Mouse (Mus musculus) megakaryocyte progenitor cell, adult 5-6 weeks (primary cell): Measurements from ENCODE around the gene Tceanc. TPM values are rescaled to one million over a fixed set of nuclear protein-coding genes. Genes with fewer than 3 reads are reported as not detected.

Experiments
- ATAC-seq: replicated peaks from 2 replicates; pipeline ENCODE4 v1.8.0; 2016; ENCODE audit warnings: mild to moderate bottlenecking, moderate TSS enrichment, inconsistent platforms; ENCODE audit not compliant: poor library complexity
- total RNA-seq, 2 experiments: library from RNA; stranded (forward) in 1 of 2; stranded (reverse) in 1 of 2; fragments of 157-497, 149-512 nt in 1 of 2; fragments of 200-1000 nt in 1 of 2; gene quantifications; 2 replicates each; pipeline versions ENCODE4 v1.2.3 to v1.2.4; 2015 to 2017

Tceanc gene
- total RNA-seq, 2 experiments from 2014 or later, result 4.9 to 7.5 TPM

DNA sequence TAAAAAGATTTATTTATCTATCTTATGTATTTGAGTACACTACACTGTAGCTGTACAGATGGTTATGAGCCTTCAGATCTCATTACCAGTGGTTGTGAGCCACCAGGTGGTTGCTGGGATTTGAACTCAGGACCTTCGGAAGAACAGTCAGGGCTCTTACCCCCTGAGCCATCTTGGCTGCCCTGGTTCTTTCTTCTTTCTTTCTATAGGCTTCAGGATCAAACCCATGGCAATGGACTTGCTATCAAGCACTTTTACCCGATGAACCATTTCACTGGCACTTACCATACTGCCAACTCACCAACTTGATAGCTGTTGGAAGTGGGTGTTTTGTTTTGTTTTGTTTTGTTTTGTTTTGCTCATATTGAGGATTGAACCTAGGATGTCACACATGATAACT is 23.3 kb downstream of the Tceanc start:
- no peak for ATAC-seq

DNA sequence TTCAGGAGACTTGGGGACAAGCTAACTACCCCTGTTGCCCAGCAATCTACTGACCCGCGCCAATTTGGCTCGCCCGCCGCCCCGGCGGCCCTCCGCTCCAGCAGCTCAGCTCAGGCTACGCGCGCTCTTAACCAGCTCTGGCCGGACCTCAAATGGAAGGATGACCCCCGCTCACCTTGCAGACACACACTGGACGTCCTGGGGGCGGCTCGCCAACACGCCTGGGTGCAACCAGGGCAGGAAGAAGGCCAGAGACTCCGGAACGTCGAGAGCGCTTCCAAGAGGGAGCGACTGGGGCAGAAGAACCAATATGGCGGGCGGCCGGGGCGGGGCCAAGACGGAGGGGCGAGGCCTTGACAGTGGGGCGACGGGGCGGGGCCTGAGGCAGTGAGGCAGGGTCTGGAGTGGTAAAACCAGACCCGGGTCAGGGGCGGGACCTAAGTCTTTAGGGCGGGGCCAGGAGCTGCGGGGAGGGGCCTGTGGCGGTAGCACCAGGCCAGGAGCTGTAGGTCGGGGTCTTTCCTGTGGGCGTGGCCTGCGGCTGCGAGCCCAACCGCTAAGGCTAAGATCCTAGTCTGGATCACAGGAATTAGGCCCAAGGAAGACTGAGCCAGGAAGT is 38.9 kb downstream of the Tceanc start, which contains the start of gene Rab9:
Gene Rab9 (minus strand): TSS at position 503 of the 619 bp plus-strand sequence.
- peak; percentile 98 for ATAC-seq

DNA sequence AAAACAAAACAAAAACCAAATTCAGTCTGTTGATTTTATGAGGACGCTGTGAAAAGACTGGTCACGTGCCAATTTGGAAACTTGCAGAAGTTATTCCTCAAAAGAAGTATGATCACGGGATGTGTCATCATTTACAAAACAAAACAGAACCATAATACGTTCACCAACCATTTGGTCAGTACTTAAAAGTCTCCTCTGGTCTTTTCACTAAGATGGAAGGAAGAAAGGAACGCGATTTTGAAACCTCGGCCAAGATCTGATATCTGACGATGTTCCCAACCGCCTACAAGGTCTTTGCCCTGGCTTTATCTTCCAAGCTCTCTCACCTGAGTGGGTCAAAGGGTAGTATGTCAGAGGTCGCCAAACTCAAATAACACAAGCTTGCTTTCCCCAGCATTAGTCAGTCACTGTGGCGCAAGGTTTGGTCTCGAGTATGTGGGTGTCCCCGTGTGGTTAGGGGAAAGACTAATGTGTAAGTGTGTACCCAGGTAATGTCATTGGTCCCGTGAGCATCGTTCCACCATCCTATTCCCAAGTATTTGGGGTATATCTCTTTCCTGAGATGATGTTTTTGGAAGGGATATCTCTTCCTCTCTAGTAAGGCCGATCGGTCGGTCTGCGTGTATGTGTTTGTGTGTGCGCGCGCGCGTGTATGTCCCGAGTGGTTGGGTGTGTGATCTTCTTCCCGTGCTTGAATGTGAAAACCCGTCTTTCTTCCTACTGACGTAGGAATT is 39.6 kb downstream of the Tceanc start:
- peak; percentile 35 for ATAC-seq

DNA sequence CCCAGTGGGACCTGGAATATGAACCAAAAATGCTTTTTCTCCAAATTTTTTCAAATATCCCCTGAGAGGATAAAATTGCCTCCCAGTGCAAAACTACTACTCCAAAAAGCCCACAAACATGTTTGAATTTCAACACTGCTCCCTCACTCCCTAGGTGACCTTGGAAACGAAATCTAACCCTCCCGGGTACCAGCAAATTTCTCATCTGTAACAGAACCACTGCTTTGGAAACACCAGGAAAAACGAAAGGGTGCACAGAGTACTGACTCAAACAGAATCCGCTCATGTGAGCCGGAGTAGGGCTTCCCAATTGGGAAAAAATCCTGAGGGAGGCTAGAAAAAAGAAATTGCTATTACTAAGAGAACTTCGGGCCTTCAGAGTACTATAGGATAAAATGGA is 41.0 kb downstream of the Tceanc start:
- ATAC-seq, result no peak

DNA sequence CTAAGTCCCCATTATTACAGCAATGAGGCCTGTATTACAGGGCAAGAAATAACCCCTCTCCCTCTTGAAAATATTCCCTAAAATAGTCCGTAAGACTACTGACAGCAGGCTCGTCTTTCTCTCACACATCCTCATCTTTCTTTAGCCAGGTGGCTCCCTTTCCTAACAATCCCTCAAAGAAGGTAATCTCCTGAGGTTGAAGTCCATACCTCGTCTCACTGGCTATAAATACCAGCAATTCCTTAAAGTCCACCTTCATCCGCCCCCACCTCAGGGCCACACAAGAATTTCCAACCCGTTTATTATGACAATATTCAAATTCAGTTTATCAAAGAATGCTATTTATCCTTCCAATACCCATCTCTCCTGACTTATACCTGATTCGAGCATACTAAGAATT is 45.8 kb downstream of the Tceanc start:
- ATAC-seq, result no peak

DNA sequence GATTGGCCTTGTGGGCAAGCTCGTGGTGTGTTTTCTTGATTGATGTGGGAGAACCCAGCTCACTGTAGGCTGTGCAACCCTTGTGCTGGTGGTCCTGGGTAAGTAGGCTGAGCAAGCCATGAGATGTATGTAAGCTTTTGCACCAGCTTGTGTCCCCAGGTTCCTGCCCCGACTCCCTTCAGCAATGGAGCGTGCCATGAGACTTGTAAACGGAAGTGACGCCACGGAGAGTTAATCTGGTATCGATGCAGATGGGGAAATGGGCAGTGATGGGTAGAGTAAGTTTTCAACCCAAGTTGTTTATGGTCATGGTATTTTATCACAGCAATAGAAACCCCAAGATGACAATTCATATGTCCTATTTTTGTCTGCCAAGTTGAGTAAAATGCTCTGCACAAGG is 50.0 kb downstream of the Tceanc start:
- no peak for ATAC-seq

DNA sequence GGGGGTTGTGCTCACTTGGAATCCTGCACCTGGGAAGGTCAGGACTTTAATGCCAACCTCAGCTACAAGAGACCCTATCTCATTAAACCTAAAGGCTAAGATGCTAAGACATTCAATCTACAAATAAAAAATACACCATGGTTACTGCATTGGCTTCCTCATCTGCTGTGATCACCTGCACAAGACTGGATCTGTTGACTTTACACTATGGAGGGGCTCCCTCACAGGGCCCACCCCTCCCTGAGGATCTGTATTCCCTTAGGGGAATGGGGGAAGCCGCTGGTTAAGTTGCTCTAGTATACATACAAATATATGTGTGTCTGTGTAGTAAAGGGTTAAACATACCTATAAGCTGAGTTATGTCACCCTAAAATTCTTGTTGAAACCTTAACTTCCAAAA is 62.8 kb downstream of the Tceanc start:
- no peak for ATAC-seq

DNA sequence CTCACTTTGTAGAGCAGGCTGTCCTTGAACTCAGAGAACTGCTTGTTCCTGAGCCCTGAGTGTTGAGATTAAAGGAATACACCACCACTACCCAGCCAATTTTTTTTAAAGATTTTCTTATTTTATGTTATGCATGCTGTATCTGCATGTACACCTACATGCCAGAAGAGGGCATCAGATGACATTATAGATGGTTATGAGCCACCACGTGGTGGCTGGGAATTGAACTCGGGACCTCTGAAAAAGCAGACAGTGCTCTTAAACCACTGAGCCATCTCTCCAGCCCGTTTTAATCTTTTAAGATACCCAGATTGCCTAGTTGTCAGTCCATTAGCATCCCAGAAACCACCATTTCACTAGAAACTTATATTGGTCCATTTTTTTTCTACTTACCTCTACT is 64.0 kb downstream of the Tceanc start:
- no peak for ATAC-seq

DNA sequence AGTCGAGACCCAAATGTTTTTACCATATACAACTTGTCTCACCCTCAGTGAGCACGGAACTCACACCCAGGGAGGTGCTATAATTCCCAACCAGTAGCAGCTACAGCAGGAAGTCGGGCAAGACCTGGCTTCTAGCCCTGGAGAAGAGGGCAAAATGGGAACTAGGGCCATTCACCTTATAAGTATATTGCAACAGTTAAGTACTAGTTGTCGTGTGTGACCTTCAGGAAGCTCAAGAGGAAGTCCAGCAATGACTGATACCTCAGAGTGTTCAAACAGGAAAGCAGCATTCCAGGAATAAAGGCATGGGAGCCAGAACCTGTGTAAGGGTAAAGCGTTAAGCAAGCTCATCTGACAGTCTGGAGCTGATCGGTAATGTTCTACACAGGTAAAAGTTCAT is 64.8 kb downstream of the Tceanc start:
- ATAC-seq, result peak; percentile 83

Other genes with a start within 250 kb of the Tceanc start
- gene Trappc2, start 78.0 kb downstream of the Tceanc start, total RNA-seq (2015), result 15.7 and 18.6 TPM in 2 replicates
- gene Trappc2, start 78.0 kb downstream of the Tceanc start, total RNA-seq (2017), result 8.7 and 12.2 TPM in 2 replicates
- 9.8 and 11.3 TPM in 2 replicates for gene Ofd1, start 77.9 kb downstream of the Tceanc start, total RNA-seq (2015)
- gene Ofd1, start 77.9 kb downstream of the Tceanc start, total RNA-seq (2017), result 12.5 and 17.0 TPM in 2 replicates
- gene Rab9, start 38.7 kb downstream of the Tceanc start, total RNA-seq (2015), result 73.4 and 92.1 TPM in 2 replicates
- 95.2 and 108 TPM in 2 replicates for gene Rab9, start 38.7 kb downstream of the Tceanc start, total RNA-seq (2017)
- gene Egfl6, start 67.2 kb upstream of the Tceanc start, total RNA-seq (2015), result 0.20 TPM in 1 of 2 replicates, not detected in the other
- not detected in 2 replicates for gene Egfl6, start 67.2 kb upstream of the Tceanc start, total RNA-seq (2017)